Mouse (Mus musculus) thymus, postnatal 4 days (tissue): ENCODE results near the gene Stab2.

ENCODE experiments used
- DNase-seq: peaks from one replicate; pipeline ENCODE4 v3.0.0; 2021

Gene Stab2

DNA sequence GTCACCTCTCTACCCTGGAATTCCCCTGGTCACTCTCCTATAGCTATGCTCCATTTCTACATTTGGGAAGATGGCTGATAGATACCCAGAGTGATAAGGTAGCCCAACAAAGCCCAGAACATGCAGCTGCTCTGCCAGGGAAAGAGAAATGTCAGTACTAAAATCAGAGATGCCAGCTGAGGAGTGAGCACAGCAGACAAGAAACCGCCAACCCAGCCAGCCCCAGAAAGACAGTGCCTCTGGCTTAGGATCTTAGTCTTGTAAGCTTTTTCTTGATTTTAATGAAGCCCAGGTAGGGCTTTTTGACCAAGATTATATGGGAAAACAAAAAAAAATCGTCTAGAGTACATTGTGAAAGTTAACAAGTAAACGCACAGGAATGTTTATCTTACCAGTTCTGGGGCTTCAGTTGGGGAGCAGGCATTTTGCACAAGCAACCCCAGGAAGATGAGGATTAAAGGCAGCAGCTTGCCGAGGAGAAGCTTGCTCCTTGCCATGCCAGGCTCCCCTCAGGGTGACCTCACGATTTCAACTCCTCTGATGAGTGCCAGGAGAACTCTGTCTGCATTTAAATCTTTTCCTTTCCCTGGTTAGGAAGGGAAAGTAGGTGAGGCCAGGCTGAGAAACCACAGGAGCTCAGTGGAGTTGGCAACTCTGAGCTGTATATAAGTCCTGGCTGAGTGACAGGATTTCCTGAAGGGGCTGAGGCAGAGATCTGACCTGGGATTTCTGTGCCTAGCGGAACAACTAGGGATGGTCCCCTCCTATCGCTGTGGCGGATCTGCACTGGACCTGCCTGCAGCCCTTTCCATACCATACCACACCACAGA lies at the start of gene Stab2:
Stab2 (minus strand) TSS at position 641 of the 830 bp plus-strand sequence.
- no peak for DNase-seq

DNA sequence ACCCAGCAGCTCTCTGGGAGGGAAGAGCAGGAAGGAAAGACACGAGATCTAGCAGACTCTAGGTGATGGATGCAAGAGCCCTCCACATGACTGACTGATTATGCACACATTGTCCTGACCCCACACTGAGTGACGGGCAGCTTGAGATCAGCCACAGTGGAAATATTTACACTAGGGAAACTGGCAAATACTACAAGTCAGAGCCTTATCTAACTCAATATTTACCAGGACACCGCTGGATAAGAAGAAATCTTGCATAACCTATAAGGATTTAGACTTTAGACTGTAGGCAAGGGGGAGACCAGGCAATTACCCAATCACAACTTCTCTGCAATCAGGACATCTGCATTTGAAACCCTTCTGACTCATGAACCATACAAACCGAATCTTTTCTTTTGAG lies 43.9 kb upstream of the Stab2 start:
- DNase-seq, result no peak

DNA sequence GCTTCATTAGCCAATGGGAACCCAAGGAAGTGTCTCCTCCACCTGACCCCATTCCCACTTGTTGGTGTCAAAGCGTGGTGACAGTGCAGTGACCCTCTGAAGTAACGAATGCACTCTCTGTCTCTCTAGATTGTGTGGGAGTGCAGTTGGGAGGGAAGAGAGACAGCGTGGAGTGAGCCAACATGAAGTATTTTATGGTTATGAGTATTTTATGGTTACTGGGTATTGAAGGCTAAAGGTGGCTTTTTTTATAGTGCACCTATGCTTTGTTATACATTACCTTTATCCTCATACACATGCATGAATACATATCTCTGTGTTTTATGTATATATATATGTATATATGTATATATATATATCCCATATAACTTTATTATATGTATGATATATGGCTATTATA lies 41.4 kb upstream of the Stab2 start:
- no peak for DNase-seq

DNA sequence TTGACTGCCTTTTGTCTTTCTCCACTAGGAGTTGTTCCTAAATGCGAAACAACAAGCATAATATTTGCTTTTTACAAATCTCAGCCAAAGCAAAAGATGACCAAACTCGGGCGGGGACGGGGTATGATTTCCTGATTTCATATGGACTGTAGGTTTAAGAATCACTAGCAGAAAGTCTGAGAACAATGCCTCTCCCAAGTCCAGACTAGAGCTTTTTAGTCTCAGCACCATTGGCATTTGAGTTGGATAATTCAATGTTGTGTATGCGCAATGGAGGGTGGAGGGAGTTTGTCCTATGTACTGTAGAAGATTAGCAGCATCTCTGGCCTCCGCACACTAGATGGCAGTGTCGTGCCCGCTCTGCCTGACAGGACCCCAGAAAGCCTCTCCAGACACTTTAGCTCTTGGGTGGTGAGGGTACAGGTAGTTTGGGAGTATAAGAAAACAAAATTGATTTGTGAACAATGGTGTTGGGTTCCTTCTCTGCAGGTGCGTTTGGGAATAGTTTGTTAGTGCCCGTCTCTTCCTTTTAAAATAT lies 39.2 kb upstream of the Stab2 start:
- DNase-seq, result peak; percentile 59

DNA sequence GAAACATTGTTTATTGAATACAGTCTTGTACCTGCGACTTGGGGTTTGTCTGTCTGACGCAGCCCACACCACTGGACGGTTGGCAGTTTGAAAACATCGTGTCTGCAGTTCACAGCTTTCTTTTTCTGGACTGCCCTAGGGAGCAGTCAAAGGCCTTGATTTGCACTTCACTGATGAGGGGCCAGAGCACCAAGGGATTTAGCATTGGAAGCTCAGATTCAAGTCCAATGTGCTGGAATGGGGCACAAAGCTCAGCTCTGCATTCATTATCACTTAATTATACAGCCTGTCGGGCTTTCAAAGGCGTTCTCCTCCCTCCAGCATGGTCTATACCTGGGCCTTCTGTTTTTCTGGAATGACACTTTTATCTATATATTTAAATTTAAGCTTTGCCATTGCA lies 38.6 kb upstream of the Stab2 start:
- DNase-seq, result no peak

DNA sequence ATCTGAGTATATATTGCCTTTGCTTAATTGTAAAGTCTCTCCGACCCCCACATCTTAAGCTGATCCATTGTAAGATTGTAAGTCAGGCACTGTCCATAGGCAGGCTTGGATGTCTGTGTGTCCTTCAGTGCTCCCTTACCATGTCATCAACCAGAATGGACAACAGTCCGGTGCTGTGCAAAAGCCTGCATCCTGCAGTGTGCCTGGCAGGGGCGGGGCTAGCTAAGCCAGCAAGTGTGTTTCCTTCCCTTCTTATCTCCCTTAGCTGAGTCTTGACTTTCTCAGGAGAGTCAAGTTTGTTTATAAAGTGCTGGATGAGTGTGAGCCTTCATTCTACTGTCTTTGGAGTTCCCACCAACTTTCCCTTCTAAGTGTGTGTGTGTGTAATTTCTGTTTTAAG lies 37.4 kb upstream of the Stab2 start:
- no peak for DNase-seq

DNA sequence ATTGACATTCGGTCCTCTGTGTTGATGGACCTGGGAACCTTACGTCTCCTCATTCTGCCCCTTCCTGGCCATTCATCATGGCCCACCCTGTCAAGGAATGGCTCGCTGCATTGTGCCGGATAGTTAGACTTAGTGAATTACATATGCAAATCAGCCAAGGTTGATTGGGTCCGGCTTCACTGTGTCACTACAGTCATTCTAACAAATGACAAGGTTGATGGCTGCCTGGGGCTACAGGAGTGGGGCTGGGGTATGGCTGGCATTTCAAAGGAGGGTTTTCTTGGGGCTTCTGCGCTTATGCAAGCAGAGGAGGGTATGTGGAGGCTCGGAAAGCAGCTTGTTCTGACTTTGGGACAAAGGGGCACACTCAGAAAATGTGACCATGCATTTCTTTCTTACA lies 33.4 kb upstream of the Stab2 start:
- DNase-seq, result no peak

DNA sequence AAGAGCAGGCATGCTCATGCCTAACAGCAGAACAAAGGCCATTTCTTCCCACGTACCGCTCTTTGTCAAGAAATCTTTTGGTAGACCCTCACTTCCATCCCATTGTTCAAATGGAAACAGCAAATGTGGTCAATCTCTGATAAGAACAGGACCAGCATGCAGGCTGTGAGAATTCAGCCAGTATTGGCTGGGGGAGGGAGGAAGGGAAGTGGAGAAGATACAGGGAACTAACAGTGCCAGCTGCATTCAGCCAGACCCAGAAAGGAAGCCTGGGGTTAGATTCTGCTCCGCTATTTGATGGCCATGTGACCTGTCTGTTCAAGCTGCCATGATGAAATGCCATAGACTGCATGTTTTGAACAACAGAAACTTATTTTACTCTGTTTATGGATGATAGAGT lies 32.0 kb upstream of the Stab2 start:
- no peak for DNase-seq

DNA sequence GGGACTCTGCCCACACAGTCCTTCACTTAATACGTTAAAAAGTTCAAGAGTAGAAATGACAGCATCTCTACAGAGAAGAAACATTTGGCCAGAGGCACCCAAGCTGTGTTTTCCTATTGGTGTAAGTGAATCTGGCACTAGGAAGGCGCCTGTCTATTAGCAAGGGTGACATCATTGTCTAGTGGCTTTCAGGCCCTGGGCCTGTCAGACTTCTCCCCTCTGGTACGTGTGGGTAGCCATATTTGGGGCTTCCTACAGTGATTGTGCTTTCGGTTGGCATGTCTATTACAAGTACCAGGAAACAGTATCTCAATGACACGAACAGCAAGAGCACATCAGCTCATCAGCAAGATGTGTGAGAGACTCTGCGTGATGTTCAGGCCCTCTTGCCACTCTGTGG lies 31.5 kb upstream of the Stab2 start:
- no peak for DNase-seq

DNA sequence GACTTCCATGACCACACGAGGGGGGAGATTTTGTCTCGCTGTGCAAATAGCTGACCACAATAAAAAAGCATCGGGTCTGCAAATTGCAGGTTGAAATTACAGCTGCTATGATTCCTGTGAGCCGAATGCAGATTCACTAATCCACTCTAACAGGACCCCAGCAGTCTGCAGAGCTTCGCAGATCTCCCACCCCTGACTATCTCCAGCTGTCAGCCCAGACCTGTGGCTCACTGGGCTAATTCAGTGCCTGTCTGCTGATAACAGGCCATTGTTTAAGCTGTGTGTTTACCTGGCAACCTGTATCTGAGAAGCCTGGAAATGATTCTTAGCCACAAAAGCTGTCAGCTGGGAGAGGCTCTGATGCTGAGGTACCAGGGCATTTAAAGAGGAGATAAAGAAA lies 29.2 kb upstream of the Stab2 start:
- no peak for DNase-seq

DNA sequence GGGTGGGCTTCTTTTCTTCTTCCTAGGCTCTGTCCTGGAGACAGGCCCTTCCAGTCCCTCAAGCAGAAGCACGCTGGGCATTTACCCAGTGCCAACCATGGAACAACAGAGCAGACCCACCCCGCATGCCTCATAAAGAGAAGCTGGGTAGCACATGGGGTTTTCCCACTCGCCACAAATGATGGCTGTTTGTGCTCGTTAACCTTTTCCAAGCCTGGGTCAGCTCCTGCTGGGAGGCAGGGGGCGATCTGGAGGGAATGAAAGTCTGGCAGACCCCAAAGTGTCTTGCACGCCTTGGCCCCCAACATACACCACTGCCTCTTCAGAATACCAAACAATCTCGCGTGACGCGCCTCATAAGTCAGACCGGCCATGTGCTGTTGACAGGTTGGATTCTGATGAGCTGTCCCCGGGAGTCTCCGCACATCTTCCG lies 28.5 kb upstream of the Stab2 start:
- no peak for DNase-seq

DNA sequence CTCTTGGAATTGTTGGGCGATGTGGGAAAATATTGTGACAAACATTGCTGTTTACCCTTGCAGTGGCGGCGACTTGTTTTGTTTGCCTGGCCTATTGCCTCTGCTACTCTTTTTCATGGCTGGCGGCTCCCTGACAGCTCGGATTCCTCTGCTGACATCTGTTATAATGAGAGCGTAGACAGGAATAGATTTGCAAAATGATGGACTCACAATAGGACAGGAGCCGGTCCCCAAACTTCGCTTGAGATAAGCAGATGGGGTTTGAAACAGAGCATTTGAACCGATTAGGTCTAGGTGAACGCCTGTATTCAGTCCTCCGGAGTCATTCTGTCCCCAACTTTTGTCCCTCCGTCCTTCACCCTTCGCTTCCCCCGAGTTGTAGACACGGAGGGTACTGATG lies 28.0 kb upstream of the Stab2 start:
- DNase-seq, result no peak

DNA sequence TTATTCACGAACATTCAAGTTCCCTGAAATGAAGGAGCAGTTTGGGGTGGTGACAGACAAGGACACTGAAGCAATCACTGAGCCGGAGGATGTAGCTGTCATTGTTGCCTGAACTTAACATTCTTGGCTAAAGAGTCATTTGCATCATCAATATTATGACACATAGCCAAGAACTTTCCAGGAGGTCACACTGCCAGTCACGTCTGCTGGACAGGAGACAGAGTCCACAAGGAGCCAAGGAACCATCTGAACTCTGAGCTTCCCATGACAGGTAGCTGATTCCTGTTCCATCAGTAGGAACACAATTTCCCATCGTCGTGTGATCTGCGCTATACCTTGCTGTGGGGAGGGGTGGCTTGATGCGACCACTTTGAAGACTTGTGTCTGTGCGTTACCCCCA lies 24.9 kb upstream of the Stab2 start:
- no peak for DNase-seq

DNA sequence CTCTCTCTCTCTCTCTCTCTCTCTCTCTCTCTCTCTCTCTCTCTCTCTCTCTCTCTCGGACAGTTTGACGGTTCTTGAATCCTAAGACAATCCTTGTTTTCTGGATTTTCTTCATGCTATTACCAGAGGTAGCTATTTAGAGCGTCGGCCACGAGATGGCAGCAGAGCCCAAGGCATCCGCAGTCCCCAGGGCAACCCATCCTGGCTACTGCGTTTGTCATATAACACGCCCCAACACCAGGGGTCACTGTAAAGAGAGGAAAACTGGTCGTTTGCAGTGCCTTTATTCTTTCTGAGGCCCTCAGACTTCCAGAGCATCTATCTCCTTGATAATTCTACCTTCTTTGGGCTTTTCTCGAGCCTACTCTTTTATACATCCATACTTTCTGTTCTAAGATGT lies 17.1 kb upstream of the Stab2 start:
- peak; percentile 90 for DNase-seq

DNA sequence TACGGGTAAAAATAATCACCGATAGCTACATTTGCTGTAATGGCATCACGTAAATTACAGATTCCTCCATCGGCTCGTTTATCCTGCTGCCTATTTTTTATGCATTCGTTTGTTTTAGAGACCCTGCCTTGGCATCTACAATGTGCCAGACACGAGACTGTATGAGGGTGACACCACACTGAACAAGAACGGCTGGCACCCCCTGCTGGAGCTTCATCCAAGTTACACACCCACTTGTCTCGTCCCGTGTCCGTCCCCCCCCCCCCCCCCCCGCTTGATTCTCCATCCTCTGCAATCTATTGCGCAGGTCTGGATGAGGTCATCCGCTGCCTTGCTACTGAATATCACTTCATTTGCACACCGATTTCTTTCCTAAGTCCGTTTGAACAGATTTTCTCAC lies 12.9 kb upstream of the Stab2 start:
- DNase-seq, result peak; percentile 56

DNA sequence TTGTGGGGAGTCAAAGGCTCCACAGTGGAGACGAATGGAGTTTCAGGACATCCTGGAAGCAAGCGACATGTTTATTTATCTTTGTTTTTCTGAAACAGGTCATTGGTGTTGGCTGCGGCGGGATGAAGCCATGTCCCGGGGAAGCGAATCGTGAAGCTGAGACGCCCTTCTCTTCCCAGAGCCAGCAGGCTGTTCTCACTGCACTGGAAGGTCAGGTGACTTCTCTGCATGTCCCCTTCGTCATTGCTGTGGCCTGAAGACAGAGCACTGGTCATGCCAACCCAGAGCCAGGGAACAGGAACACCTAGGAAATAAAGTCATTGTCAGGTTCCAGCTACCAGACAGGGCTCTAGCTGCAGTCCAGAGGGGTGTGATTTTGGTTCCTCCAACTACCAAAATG lies 11.1 kb upstream of the Stab2 start:
- no peak for DNase-seq

DNA sequence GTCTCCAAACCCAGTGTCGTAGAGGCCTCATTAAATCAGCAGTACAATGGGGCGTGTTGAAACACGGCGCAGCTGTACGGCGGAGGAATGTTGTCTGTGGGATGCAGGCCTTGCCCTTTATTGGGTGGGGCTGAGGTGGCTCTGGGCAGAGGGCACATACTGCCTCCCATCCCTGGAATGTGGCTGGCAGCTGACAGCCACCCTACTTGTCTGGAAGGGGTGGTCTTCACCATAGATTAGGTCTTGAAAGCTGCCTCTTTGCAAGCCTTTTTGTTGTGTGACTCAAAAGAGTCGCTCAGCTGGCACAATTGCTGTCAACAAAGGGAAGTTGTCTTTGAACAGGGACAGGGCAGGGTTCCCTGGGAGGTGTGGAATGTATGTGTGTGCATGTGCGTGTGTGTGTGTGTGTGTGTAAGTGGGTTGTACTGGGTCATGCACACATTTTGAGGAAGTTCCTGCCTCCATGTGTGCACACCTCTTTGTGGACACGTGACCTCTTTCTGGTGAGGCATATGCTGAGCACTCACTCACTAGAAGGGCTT lies 8.4 kb upstream of the Stab2 start:
- no peak for DNase-seq

DNA sequence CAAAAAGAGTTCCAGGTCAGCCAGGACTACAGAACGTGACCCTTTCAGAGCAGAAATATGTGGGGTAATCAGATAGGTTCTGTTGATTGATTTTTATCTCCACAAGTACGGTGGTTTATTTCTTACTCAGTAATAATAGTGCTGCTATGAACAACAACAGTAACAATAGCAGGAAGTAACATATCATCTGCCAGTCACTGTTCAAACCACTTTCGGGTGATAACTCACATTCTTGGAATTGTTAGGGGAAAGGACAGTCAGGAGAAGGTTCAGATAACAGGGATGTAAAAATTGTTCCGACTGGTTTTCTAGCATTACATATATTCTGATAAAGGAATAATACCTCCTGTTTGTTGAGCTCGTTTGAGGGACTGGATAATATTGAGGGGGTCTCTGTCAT lies 7.6 kb upstream of the Stab2 start:
- DNase-seq, result no peak

DNA sequence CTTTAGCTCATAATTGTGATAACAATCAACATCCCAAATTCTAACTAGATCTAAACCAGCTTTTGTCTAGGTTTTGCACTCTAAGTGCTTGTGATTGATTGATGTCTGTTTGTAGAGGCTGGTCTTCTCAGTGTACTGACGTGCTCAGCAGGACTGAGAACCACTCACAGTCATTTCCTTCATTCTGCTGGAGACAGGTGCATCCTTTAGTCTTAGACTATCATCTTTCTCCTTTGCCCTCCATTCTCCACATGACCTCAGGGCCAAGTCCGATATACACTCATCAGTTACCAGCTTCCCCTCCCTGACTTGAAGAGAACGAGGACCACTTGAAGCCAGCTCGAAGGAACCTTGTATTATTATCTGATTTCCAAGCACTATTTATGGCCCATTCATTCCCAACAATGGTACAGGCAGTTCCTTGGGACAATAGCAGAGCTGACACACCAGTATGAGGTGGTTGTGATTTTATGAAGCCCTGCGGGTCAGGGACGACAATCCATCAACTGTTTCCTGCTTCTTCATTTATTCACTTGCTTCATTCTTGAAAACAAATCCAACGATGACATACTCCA lies 6.7 kb upstream of the Stab2 start:
- no peak for DNase-seq

DNA sequence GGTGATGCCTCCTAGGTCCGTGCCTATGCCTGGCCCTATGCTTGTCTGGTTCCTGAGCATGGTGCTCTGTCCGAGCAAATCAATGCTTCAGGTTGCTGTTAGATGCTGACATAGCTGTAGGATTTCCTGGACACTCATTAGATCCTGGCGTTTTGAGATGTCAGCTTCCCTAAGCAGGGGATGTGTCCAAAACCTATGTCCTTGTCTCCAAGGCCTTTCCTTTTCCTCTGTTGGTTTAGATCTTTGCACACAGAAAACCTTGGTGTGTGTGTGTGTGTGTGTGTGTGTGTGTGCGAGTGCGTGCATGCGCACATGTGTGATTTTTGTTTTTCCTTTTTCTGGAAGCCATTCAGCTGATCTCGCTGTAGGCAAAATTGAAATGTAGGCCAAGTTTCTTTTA lies 4.3 kb upstream of the Stab2 start:
- DNase-seq, result no peak

DNA sequence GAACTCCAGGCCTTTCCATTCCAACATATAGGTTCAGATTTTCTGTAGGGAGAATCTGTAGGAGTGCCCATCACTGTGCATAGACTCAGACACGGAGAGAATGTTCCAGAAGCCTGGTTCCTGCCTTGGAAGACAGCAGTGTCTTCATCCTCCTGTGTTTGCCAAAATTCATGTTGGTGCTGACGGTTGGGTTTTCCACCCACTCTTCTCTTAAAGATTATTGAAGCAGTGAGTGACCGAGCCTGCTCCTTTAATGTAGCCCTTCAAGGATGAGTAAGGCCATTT lies 332 bp upstream of the Stab2 start:
- DNase-seq, result no peak

DNA sequence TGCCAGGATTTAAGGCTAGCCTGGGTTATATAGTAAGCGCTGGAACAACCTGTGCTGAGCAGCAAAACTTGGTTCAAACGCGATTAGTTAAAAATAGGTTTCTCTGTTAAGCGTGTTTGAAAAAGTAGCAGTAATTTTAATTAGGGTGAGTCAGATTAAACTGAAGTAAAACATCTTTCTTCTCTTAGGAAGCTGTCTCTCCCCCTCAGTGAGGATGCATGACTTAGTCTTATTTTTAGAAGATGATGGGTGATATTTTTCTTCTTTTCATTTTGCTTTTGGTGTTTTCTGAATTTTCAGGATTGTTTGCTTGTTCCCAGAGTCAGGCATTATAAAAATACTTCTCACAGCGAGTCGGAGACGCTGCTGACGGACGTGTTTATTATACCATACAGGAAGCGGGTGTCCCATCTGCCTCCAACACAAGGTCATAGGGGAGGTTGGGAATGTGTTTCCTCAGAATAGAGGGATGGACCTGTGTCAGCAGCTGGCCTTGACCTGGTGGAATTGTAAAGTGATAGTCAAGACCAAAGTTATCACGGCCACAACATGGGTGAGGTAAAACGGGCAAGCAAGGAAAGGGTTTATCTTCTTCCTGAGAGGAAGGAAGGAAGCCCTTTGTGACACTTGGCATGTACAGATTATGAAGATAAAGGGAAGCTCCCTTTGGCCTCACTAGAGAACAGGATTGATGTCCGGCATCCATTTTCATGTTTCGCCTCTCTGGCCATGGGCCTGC lies 15.4 kb downstream of the Stab2 start:
- DNase-seq, result no peak

DNA sequence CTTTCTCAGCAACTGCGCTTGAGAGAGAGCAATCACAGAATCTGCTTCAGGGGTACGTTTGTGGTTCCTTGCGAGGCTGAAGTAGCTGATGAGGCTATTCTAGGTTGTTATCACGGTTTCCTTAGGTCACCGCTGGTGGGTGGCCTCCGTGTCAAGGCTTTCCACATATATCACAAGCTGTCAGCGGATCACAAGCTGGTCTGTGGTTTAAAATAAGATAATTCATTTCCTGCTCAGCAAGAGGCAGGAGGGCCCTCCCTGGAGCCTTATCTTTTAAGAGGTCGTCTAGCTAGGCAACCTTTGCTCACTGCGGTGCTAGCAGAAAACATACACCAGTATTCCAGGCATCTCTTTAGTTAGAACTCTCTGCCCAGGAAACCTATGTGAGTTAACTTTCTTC lies 17.2 kb downstream of the Stab2 start:
- DNase-seq, result no peak

DNA sequence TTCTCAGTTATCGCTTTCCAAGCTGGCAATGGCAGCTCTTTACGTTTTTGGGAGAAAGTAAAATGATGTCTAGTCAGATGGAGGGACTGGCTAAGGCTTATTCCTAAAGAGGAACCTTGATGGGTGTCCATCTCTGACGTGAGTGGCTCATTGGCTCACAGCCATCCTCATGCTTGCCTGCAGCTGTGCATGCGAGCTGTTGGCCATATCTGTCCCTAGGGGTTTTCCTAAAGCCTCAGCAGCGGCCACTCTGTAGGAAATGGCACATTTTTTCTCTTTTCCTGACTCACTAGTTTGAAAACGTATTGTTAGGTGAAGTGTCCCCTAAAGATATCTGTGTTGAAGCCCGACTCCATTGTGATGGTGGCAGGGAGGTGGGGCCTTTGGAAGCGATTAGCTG lies 18.0 kb downstream of the Stab2 start:
- no peak for DNase-seq
